33 mouse cellular contexts compared by ENCODE assay signal in genomic region chr3:93299832-93300231, GRCm38 (mm10). TPM values are rescaled to one million over a fixed set of nuclear protein-coding genes. Genes with fewer than 3 reads are reported as not detected.
"Had no signal": no experiment of that assay in that cellular context is flagged by ENCODE, and none has a peak within 500 bp of the region (broad histone marks: within the 10 kb centered on the region; RNA-seq: fewer than 3 reads in every experiment).

No protein-coding gene starts in this region.

- H3K36me3 ChIP-seq: limb, embryonic 10.5 days; limb, embryonic 13.5 days; liver, embryonic 12.5 days; liver, embryonic 15.5 days; lung, embryonic 15.5 days; midbrain, embryonic 10.5 days; midbrain, embryonic 13.5 days; neural tube, embryonic 13.5 days had no signal

- H3K4me1 ChIP-seq: limb, embryonic 10.5 days; liver, embryonic 12.5 days; liver, embryonic 15.5 days; lung, embryonic 15.5 days; megakaryocyte, embryonic 14.5 days; midbrain, embryonic 10.5 days; midbrain, embryonic 13.5 days; neural tube, embryonic 13.5 days had no signal

- H3K27ac ChIP-seq: kidney, postnatal 0 days; layer of hippocampus, adult 2 months; limb, embryonic 10.5 days; limb, embryonic 13.5 days; liver, embryonic 12.5 days; liver, embryonic 15.5 days; lung, embryonic 15.5 days; midbrain, embryonic 10.5 days; midbrain, embryonic 13.5 days; neural tube, embryonic 13.5 days; stomach, postnatal 0 days had no signal

- H3K9me3 ChIP-seq: limb, embryonic 10.5 days; limb, embryonic 13.5 days; liver, embryonic 15.5 days; lung, embryonic 15.5 days; midbrain, embryonic 13.5 days had no signal

- ATAC-seq: intestine, postnatal 0 days; liver, embryonic 12.5 days; midbrain, embryonic 13.5 days; midbrain, embryonic 16.5 days had no signal

- DNase-seq: kidney, adult 2 months; kidney, postnatal 25 days; layer of hippocampus, adult 9-11 months; liver; lung, adult 18-20 months; lung, postnatal 10 days; lung, postnatal 36 days; retina, postnatal 1 day; right cerebral cortex, postnatal 14 days; right cerebral cortex, postnatal 4 days; thymus, postnatal 25 days had no signal

- H3K4me3 ChIP-seq: layer of hippocampus, adult 2 months; limb, embryonic 10.5 days; limb, embryonic 13.5 days; liver, embryonic 12.5 days; liver, embryonic 15.5 days; lung, embryonic 15.5 days; megakaryocyte, embryonic 14.5 days; midbrain, embryonic 10.5 days; midbrain, embryonic 13.5 days; myocyte; neural tube, embryonic 13.5 days had no signal

- H3K27me3 ChIP-seq: limb, embryonic 13.5 days; liver, embryonic 12.5 days; liver, embryonic 15.5 days; lung, embryonic 15.5 days; megakaryocyte, embryonic 14.5 days; midbrain, embryonic 13.5 days; neural tube, embryonic 13.5 days had no signal

RNA-seq across cellular contexts. Expression of gene Hrnr, which starts 19.7 kb away (rescaled TPM):
- total RNA-seq: layer of hippocampus, adult 2 months; layer of hippocampus, postnatal 25 days; left cerebral cortex, postnatal 14 days; monocyte, adult 5-6 weeks; neutrophil, adult 5-6 weeks had no signal
- polyA plus RNA-seq: intestine, postnatal 0 days; kidney, adult 2 months; kidney, embryonic 14.5 days; large intestine, adult 2 months; limb, embryonic 10.5 days; liver, embryonic 12.5 days; liver, embryonic 15.5 days; lung, embryonic 15.5 days; midbrain, embryonic 10.5 days; midbrain, embryonic 13.5 days; midbrain, embryonic 16.5 days; myocyte; neural tube, embryonic 13.5 days; stomach, embryonic 14.5 days had no signal

RNA-seq across cellular contexts. Expression of gene Flg, which starts 26.5 kb away (rescaled TPM):
- total RNA-seq: layer of hippocampus, adult 2 months; layer of hippocampus, postnatal 25 days; left cerebral cortex, postnatal 14 days; monocyte, adult 5-6 weeks; neutrophil, adult 5-6 weeks had no signal
- polyA plus RNA-seq: intestine, postnatal 0 days; kidney, adult 2 months; limb, embryonic 10.5 days; limb, embryonic 13.5 days; liver, embryonic 12.5 days; liver, embryonic 15.5 days; lung, embryonic 15.5 days; midbrain, embryonic 10.5 days; midbrain, embryonic 13.5 days; midbrain, embryonic 16.5 days; myocyte; neural tube, embryonic 13.5 days had no signal
